Mouse (Mus musculus): ENCODE results near the gene Cyren. TPM values are rescaled to one million over a fixed set of nuclear protein-coding genes. Genes with fewer than 3 reads are reported as not detected.

The Cyren gene
- polyA plus RNA-seq (2015; fragmentation: Nextera tagmentation; extraction: Ambion mirVana) = 5.8 and 5.9 TPM in 2 replicates

- peak within 1 kb of the TSS; percentile 74 for H3K9ac ChIP-seq (ENCODE audit: low read length)
- peak; percentile 5 for TF ChIP-seq EP300 (optimal IDR thresholded peaks at IDR 0.05)
- peak; percentile 72 for TF ChIP-seq CTCF (IDR thresholded peaks at IDR 0.05; ENCODE audit: low read depth)
- whole genome bisulfite sequencing = 1% methylated on average over 56 of the region's 56 CpGs
- ATAC-seq (ENCODE audit: low FRiP score, low TSS enrichment) (peak; percentile 93), DNase-seq (ENCODE audit: low spot score) (peak; percentile 95)
- H3K27me3 ChIP-seq (ENCODE audit: control insufficient read depth, insufficient read depth, low read length) = no peaks in the 10 kb centered on the region
- peak within 1 kb of the TSS; percentile 57 for H3K4me3 ChIP-seq (ENCODE audit: low read depth, low read length)
- no peaks in the 10 kb centered on the region for H3K9me3 ChIP-seq (ENCODE audit: control insufficient read depth, low read length)
- peak within 1 kb of the TSS; percentile 58 for H3K4me2 ChIP-seq (replicated peaks; ENCODE audit: low read depth)
- peak within 1 kb of the TSS; percentile 95 for H3K27ac ChIP-seq (replicated peaks)
- H3K36me3 ChIP-seq (ENCODE audit: control insufficient read depth, insufficient read depth, low read length) = no peaks in the 10 kb centered on the region; the same call in 1 of the 2 replicates
- peaks cover 7% of the 10 kb centered on the region; the same call in 1 of the 2 replicates for H3K4me1 ChIP-seq (replicated peaks; ENCODE audit: control insufficient read depth, insufficient read depth)
Measured at GRCm38 (mm10) chr6:34877509-34878321, at the start of gene Cyren. Gene Cyren, minus strand, starts transcription at chr6:34878060.

- H3K4me3 ChIP-seq (ENCODE audit: low read depth, low read length) = no peak overlapping the region
- DNase-seq (ENCODE audit: low spot score) (no peak), ATAC-seq (ENCODE audit: low FRiP score, low TSS enrichment) (no peak)
- H3K27me3 ChIP-seq (ENCODE audit: control insufficient read depth, insufficient read depth, low read length) = no peaks in the 10 kb centered on the region
- TF ChIP-seq EP300 (optimal IDR thresholded peaks at IDR 0.05) = no peak
- TF ChIP-seq CTCF (IDR thresholded peaks at IDR 0.05; ENCODE audit: low read depth) = no peak
- H3K27ac ChIP-seq (replicated peaks) = no peak overlapping the region
- 96% methylated on average over 8 of the region's 8 CpGs for WGBS
- no peak overlapping the region for H3K4me2 ChIP-seq (replicated peaks; ENCODE audit: low read depth)
- no peaks in the 10 kb centered on the region for H3K4me1 ChIP-seq (replicated peaks; ENCODE audit: control insufficient read depth, insufficient read depth)
- no peaks in the 10 kb centered on the region for H3K36me3 ChIP-seq (ENCODE audit: control insufficient read depth, insufficient read depth, low read length)
- H3K9me3 ChIP-seq (ENCODE audit: control insufficient read depth, low read length) = no peaks in the 10 kb centered on the region
- no peak overlapping the region for H3K9ac ChIP-seq (ENCODE audit: low read length)
Measured at GRCm38 (mm10) chr6:34927594-34927993, 49.7 kb upstream of the Cyren start.

DNA sequence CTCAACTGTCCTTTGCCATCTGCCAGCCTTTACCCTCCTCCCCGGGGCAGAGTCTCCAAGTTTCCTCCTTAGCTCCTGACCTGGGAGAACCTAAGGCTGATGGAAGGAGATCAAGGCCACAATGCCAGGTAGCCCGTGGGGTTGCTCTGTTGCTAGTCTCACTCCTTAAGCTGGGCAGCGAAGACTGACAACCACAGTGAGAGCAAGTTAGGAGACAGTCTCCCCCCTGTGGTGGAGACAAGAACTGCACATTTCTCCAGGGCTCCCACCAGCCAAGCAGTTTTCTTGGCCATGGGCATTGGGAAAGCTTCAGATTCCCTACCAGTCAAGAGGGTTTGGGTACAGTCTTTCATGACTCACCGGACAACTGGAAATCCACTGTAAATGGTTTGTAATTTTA lies 49.3 kb upstream of the Cyren start:
- Histone ChIP-seq H3K27ac (replicated peaks) (no peak overlapping the region), H3K4me3 (ENCODE audit: low read depth, low read length) (no peak overlapping the region), H3K27me3 (ENCODE audit: control insufficient read depth, insufficient read depth, low read length) (no peaks in the 10 kb centered on the region), H3K4me2 (replicated peaks; ENCODE audit: low read depth) (no peak overlapping the region), H3K9me3 (ENCODE audit: control insufficient read depth, low read length) (no peaks in the 10 kb centered on the region), H3K9ac (ENCODE audit: low read length) (no peak overlapping the region), H3K4me1 (replicated peaks; ENCODE audit: control insufficient read depth, insufficient read depth) (no peaks in the 10 kb centered on the region), H3K36me3 (ENCODE audit: control insufficient read depth, insufficient read depth, low read length) (no peaks in the 10 kb centered on the region)
- no peak for TF ChIP-seq EP300 (optimal IDR thresholded peaks at IDR 0.05)
- peak; percentile 91 for TF ChIP-seq CTCF (IDR thresholded peaks at IDR 0.05; ENCODE audit: low read depth)
- DNase-seq (ENCODE audit: low spot score) = peak; percentile 76
- peak; percentile 62; the same call in 1 of the 2 replicates for ATAC-seq (ENCODE audit: low FRiP score, low TSS enrichment)
- WGBS = 40% methylated on average over 4 of the region's 4 CpGs

DNA sequence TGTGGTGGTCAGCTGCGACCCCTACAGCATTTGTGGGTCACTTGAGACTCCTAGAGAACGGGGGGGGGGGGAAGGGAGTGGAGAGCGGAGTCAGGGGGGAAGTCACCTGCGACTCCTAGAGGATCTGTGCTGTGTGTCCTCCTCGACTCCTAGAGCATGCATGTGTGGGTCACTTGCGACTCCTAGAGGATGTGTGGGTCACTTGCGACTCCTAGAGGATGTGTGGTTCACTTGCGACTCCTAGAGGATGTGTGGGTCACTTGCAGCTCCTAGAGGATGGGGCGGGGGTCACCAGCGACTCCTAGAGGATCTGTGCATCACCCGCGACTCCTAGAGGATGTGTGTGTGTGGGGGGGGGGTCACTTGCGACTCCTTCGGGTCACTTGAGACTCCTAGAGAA lies 44.1 kb upstream of the Cyren start:
- Histone ChIP-seq H3K9ac (ENCODE audit: low read length) (no peak overlapping the region), H3K4me3 (ENCODE audit: low read depth, low read length) (no peak overlapping the region), H3K27ac (replicated peaks) (no peak overlapping the region), H3K9me3 (ENCODE audit: control insufficient read depth, low read length) (no peaks in the 10 kb centered on the region), H3K4me2 (replicated peaks; ENCODE audit: low read depth) (no peak overlapping the region), H3K36me3 (ENCODE audit: control insufficient read depth, insufficient read depth, low read length) (no peaks in the 10 kb centered on the region), H3K4me1 (replicated peaks; ENCODE audit: control insufficient read depth, insufficient read depth) (no peaks in the 10 kb centered on the region), H3K27me3 (ENCODE audit: control insufficient read depth, insufficient read depth, low read length) (no peaks in the 10 kb centered on the region)
- DNase-seq (ENCODE audit: low spot score) (peak; percentile 65), ATAC-seq (ENCODE audit: low FRiP score, low TSS enrichment) (peak; percentile 78)
- TF ChIP-seq EP300 (optimal IDR thresholded peaks at IDR 0.05) = no peak
- peak; percentile 92 for TF ChIP-seq CTCF (IDR thresholded peaks at IDR 0.05; ENCODE audit: low read depth)
- WGBS = 63% methylated on average over 11 of the region's 14 CpGs

- no peak for TF ChIP-seq CTCF (IDR thresholded peaks at IDR 0.05; ENCODE audit: low read depth)
- TF ChIP-seq EP300 (optimal IDR thresholded peaks at IDR 0.05) = no peak
- Histone ChIP-seq H3K4me1 (replicated peaks; ENCODE audit: control insufficient read depth, insufficient read depth) (no peaks in the 10 kb centered on the region), H3K9ac (ENCODE audit: low read length) (no peak overlapping the region), H3K4me3 (ENCODE audit: low read depth, low read length) (no peak overlapping the region), H3K9me3 (ENCODE audit: control insufficient read depth, low read length) (no peaks in the 10 kb centered on the region), H3K36me3 (ENCODE audit: control insufficient read depth, insufficient read depth, low read length) (no peaks in the 10 kb centered on the region), H3K4me2 (replicated peaks; ENCODE audit: low read depth) (no peak overlapping the region), H3K27ac (replicated peaks) (no peak overlapping the region), H3K27me3 (ENCODE audit: control insufficient read depth, insufficient read depth, low read length) (no peaks in the 10 kb centered on the region)
- WGBS = 90% methylated on average over 12 of the region's 12 CpGs
- ATAC-seq (ENCODE audit: low FRiP score, low TSS enrichment) = no peak
- no peak for DNase-seq (ENCODE audit: low spot score)
Measured at GRCm38 (mm10) chr6:34920631-34921030, 42.8 kb upstream of the Cyren start.

DNA sequence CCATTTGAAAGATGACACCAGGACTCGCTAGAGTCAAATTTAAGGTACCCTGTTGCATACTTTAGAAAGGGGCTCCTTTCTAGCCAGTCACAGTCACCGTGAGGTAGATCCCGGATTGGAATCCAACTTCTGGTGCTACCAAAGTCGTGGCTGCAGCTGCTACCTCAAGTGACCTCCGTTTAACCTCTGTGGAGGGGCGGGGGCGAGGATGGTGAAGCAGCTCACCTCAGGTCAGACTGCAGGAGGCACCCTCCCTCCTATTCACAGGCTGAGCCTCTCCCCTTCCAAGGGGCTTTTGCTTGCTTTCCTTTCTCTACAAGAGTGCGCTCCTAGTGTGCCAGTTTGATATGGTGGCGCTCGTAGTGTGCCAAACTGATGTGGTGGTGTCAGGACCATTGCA lies 42.1 kb upstream of the Cyren start, which contains the start of gene Stra8:
Gene Stra8, plus strand, starts transcription at position 208 of the 400 bp plus-strand sequence.
- TF ChIP-seq EP300 (optimal IDR thresholded peaks at IDR 0.05) (no peak), CTCF (IDR thresholded peaks at IDR 0.05; ENCODE audit: low read depth) (no peak)
- no peak within 1 kb of the TSS for H3K4me3 ChIP-seq (ENCODE audit: low read depth, low read length)
- H3K36me3 ChIP-seq (ENCODE audit: control insufficient read depth, insufficient read depth, low read length) = no peaks in the 10 kb centered on the region
- H3K9me3 ChIP-seq (ENCODE audit: control insufficient read depth, low read length) = no peaks in the 10 kb centered on the region
- DNase-seq (ENCODE audit: low spot score) (no peak), ATAC-seq (ENCODE audit: low FRiP score, low TSS enrichment) (no peak)
- no peak within 1 kb of the TSS for H3K9ac ChIP-seq (ENCODE audit: low read length)
- no peaks in the 10 kb centered on the region for H3K4me1 ChIP-seq (replicated peaks; ENCODE audit: control insufficient read depth, insufficient read depth)
- WGBS = 40% methylated on average over 10 of the region's 10 CpGs
- H3K27ac ChIP-seq (replicated peaks) = no peak within 1 kb of the TSS
- H3K4me2 ChIP-seq (replicated peaks; ENCODE audit: low read depth) = no peak within 1 kb of the TSS
- no peaks in the 10 kb centered on the region for H3K27me3 ChIP-seq (ENCODE audit: control insufficient read depth, insufficient read depth, low read length)

Data from stomach, postnatal 0 days (tissue).